Mouse (Mus musculus) forebrain, embryonic 14.5 days (tissue): ENCODE results near the gene Ppp1r37. TPM values are rescaled to one million over a fixed set of nuclear protein-coding genes. Genes with fewer than 3 reads are reported as not detected.

Experiments
- ATAC-seq: fragments of 200-750 bp; cut with Nextera tagmentation; 2 replicates; pipeline ENCODE4 v1.8.0; 2017; ENCODE audit warnings: mild to moderate bottlenecking, moderate library complexity
- DNase-seq: peaks from one replicate; pipeline ENCODE4 v3.0.0-alpha.2; 2015; ENCODE audit warnings: low spot score
- H3K27ac ChIP-seq: fragments of 300-500 bp; sonication (generic); 2 replicates; pipeline ENCODE4 v1.5.1; 2014; ENCODE audit warnings: low read depth, mild to moderate bottlenecking, control low read depth, low read length, moderate library complexity
- H3K27me3 ChIP-seq: fragments of 300-500 bp; sonication (generic); replicated peaks from 2 replicates; pipeline ENCODE4 v1.6.1; 2014; ENCODE audit warnings: low read length, control low read depth, mixed read lengths; ENCODE audit not compliant: control insufficient read depth, insufficient read depth
- H3K36me3 ChIP-seq: fragments of 300-500 bp; sonication (generic); 2 replicates; pipeline ENCODE4 v1.6.1; 2014; ENCODE audit warnings: low read length, control low read depth; ENCODE audit not compliant: control insufficient read depth, insufficient read depth
- H3K4me1 ChIP-seq: fragments of 300-500 bp; sonication (generic); 2 replicates; pipeline ENCODE4 v1.6.1; 2014; ENCODE audit warnings: antibody characterized with exemption, low read length, control low read depth; ENCODE audit not compliant: control insufficient read depth, insufficient read depth
- H3K4me2 ChIP-seq: fragments of 300-500 bp; sonication (generic); 2 replicates; pipeline ENCODE4 v1.6.1; 2014; ENCODE audit warnings: mild to moderate bottlenecking, control low read depth, low read length
- H3K4me3 ChIP-seq: fragments of 300-500 bp; sonication (generic); 2 replicates; pipeline ENCODE4 v1.5.1; 2014; ENCODE audit warnings: low read depth, low read length, control low read depth
- H3K9ac ChIP-seq: fragments of 300-500 bp; sonication (generic); 2 replicates; pipeline ENCODE4 v1.6.1; 2014; ENCODE audit warnings: mild to moderate bottlenecking, low read length, control low read depth, moderate library complexity
- H3K9me3 ChIP-seq: fragments of 300-500 bp; sonication (generic); replicated peaks from 2 replicates; pipeline ENCODE4 v1.6.1; 2016; ENCODE audit warnings: low read length, control low read depth, mixed read lengths; ENCODE audit not compliant: control insufficient read depth
- WGBS: fragments of 180-500 bp; shearing (Covaris S2); extraction: QIAGEN DNeasy Blood & Tissue Kit; methylation state at CpG from one replicate; pipeline ENCODE4 v1.1.7; 2014; 5-methylcytosine and 5-hydroxymethylcytosine counted together
- polyA plus RNA-seq: library from polyadenylated mRNA; unstranded; fragments of >200 nt; fragmentation: Nextera tagmentation; extraction: Ambion mirVana; gene quantifications from 2 replicates; pipeline ENCODE4 v1.2.1, GENCODE M21; 2014

Ppp1r37 gene
- polyA plus RNA-seq, 1 experiment from 2014 or later: 12.6 TPM

DNA sequence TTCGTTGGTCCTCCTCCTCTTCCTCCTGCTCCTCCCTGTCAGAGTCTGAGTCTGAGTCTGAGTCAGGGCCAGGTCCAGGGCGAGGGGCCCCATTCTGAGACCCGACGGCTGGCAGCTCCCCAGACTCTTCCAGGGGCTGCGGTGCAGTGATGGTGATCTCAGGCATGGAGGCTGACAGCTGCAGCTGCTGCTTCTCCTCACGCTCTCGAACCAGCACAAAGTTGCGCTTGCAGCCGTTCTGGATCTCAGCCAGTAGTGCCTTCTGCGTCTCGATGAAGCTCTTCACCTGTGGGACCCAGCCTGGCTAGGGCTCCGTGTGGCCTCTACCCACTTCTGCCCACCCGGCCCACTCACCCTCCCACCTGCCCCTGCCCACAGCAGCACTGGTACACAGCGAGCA lies 30.6 kb downstream of the Ppp1r37 start:
- Histone ChIP-seq H3K27ac (no peak overlapping the region), H3K4me1 (no peaks in the 10 kb centered on the region), H3K4me2 (no peak overlapping the region), H3K9ac (no peak overlapping the region), H3K27me3 (no peaks in the 10 kb centered on the region), H3K9me3 (no peaks in the 10 kb centered on the region), H3K36me3 (peaks cover 70% of the 10 kb centered on the region), H3K4me3 (no peak overlapping the region)
- ATAC-seq (no peak), DNase-seq (no peak)
- WGBS: 88% methylated on average over 14 of the region's 14 CpGs

DNA sequence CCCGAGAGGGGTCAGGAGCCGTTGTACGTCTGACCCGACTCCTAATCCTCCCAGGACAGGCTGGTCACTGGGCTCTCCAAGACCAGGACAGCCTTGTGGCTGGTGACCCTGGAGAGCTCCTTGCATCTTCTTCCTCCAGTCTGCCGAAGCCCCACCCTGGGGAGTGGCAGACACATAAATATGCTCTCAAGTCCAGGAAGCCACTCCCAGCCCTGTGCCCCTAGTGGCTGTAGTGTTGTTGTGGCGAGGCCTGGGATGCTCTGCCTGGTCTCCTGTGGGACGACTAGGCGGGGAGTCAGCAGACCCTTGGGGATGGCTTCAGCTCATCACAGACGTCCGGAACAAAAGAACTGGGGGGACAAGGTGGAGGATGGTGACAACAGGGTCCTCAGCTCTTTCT lies 31.8 kb downstream of the Ppp1r37 start:
- ATAC-seq: no peak
- no peak overlapping the region for H3K27ac ChIP-seq
- no peak overlapping the region for H3K4me2 ChIP-seq
- no peaks in the 10 kb centered on the region for H3K4me1 ChIP-seq
- WGBS: 81% methylated on average over 10 of the region's 10 CpGs
- no peak overlapping the region for H3K9ac ChIP-seq
- no peaks in the 10 kb centered on the region for H3K9me3 ChIP-seq
- H3K36me3 ChIP-seq: peaks cover 70% of the 10 kb centered on the region
- no peak for DNase-seq
- H3K4me3 ChIP-seq: no peak overlapping the region
- H3K27me3 ChIP-seq: no peaks in the 10 kb centered on the region

- Histone ChIP-seq H3K36me3 (peaks cover 14% of the 10 kb centered on the region), H3K9me3 (no peaks in the 10 kb centered on the region), H3K9ac (no peak overlapping the region), H3K4me1 (peaks cover 9% of the 10 kb centered on the region), H3K4me2 (no peak overlapping the region), H3K27me3 (peaks cover 53% of the 10 kb centered on the region), H3K4me3 (no peak overlapping the region), H3K27ac (no peak overlapping the region)
- no peak for DNase-seq
- ATAC-seq: no peak
- 64% methylated on average over 2 of the region's 2 CpGs for WGBS
Observed at GRCm38 (mm10) chr7:19525105-19525481, 37.8 kb downstream of the Ppp1r37 start.

GRCm38 (mm10) chr7:19524420-19525104 lies 38.3 kb downstream of the Ppp1r37 start:
- Histone ChIP-seq H3K27ac (no peak overlapping the region), H3K4me1 (peaks cover 9% of the 10 kb centered on the region), H3K4me2 (peak overlapping the region; percentile 75), H3K9me3 (no peaks in the 10 kb centered on the region), H3K27me3 (peaks cover 59% of the 10 kb centered on the region), H3K36me3 (peaks cover 10% of the 10 kb centered on the region), H3K9ac (peak overlapping the region; percentile 54), H3K4me3 (peak overlapping the region; percentile 35)
- 17% methylated on average over 24 of the region's 24 CpGs for WGBS
- ATAC-seq: peak; percentile 40
- DNase-seq: no peak

DNA sequence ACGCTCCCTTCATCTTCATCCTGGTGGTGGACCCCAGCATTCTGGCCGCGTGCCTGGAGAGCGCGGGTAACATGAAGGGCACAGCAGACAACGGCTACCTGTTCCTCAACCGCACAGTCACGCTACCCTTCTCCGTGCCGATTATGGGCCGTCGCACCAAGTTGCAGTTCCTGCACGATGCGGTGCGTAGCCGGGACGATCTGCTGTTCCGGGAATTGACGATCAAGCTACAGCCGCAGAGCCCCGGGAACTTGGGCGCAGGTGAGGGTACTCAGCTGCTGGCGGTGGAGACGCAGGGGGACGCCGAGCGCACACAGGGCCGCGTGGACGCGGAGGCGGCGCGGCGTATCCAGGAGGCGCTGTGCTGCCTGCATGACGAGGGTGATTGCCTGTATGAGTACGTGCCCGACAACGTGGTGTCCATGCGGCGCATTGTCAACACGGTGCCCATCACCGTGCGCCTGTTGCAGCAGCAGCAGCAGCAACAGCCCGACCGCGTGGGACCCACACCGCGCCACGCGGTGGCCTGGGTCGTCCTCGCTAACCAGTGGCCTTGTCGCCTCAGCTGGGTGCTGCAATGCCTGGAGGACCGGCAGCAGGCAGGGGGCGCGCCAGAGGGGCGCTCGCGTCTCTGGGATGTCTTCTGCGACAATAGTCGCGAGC lies 39.0 kb downstream of the Ppp1r37 start:
- H3K27me3 ChIP-seq: peaks cover 63% of the 10 kb centered on the region
- H3K4me3 ChIP-seq: peak overlapping the region; percentile 35
- peak overlapping the region; percentile 54 for H3K9ac ChIP-seq
- peaks cover 9% of the 10 kb centered on the region for H3K4me1 ChIP-seq
- peaks cover 3% of the 10 kb centered on the region for H3K36me3 ChIP-seq
- H3K27ac ChIP-seq: no peak overlapping the region
- no peaks in the 10 kb centered on the region for H3K9me3 ChIP-seq
- peak overlapping the region; percentile 75 for H3K4me2 ChIP-seq
- ATAC-seq (peak; percentile 82), DNase-seq (peak; percentile 77)
- WGBS: 2% methylated on average over 64 of the region's 64 CpGs

GRCm38 (mm10) chr7:19523017-19523756 lies 39.7 kb downstream of the Ppp1r37 start:
- peaks cover 9% of the 10 kb centered on the region for H3K4me1 ChIP-seq
- WGBS: 18% methylated on average over 72 of the region's 72 CpGs
- H3K27me3 ChIP-seq: peaks cover 70% of the 10 kb centered on the region
- H3K9ac ChIP-seq: peak overlapping the region; percentile 54
- no peaks in the 10 kb centered on the region for H3K9me3 ChIP-seq
- DNase-seq: peak; percentile 32
- no peaks in the 10 kb centered on the region for H3K36me3 ChIP-seq
- peak overlapping the region; percentile 35 for H3K4me3 ChIP-seq
- 0 out of 2 replicates have a peak, but pooled peaks have one; percentile 18 for ATAC-seq
- H3K27ac ChIP-seq: no peak overlapping the region
- H3K4me2 ChIP-seq: peak overlapping the region; percentile 75

DNA sequence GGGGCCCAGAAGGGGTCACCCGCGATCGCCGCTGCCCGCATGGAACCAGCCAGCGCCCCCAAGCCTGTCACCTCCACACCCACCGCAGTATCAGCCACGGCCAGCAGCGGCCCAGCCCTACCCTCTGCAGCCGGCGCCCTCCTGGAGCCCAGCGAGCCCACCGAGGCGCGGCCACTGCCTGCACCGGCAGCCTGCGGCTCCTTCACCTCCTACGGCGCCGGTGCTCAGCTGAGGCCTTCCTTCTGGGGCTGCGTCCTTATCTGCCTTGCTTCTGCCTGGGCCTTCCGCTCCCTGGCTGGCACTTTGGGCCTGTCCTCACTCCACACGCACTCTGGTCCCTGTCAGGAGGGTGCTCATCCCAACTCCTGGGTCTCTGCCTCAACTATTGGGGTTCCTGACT lies 42.8 kb downstream of the Ppp1r37 start:
- H3K36me3 ChIP-seq: no peaks in the 10 kb centered on the region
- DNase-seq: no peak
- no peak overlapping the region for H3K4me3 ChIP-seq
- 3% methylated on average over 23 of the region's 23 CpGs for WGBS
- ATAC-seq: no peak
- H3K9ac ChIP-seq: peak overlapping the region; percentile 29; the same call in 1 of the 2 replicates
- H3K9me3 ChIP-seq: no peaks in the 10 kb centered on the region
- no peak overlapping the region for H3K27ac ChIP-seq
- H3K4me2 ChIP-seq: peak overlapping the region; percentile 31; the same call in 1 of the 2 replicates
- peaks cover 74% of the 10 kb centered on the region for H3K27me3 ChIP-seq
- peaks cover 11% of the 10 kb centered on the region for H3K4me1 ChIP-seq

DNA sequence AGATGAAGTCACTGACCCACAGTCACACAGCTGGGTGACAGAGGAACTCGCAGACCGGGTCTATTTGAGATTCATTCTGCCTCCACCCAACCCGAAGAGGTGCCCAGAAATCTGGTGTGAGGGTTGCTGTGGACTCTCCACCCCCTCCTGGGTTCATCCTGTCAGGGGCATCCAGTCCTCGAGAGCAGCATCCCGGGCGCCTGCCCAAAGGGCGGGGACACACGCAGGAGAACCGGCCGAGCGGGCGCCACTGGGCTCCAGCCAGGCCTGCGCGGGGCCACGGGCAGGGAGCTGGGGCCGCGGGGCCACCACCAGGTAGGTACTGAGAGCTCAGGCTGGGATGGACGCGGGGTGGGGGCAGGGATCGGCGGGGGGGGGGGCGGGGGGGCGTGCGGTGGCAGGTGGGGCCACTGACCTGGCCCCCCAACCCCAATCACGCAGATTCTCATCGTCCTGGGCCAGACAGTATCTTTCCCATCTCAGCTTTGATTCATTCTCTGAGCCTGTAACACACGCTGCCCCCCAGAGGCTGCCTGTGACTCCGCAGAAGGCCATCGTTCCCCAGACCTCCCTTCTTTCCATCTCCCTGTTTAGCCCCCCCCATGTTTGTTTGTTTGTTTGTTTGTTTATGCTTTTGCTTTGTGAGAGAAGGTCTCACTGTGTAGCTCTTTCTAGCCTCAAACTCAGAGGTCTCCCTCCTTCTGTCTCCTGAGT lies 45.1 kb downstream of the Ppp1r37 start, which contains the start of gene Nkpd1:
Gene Nkpd1, plus strand, starts transcription at position 187 of the 714 bp plus-strand sequence.
- Histone ChIP-seq H3K4me1 (peaks cover 3% of the 10 kb centered on the region; the same call in 1 of the 2 replicates), H3K27me3 (peaks cover 53% of the 10 kb centered on the region), H3K27ac (no peak within 1 kb of the TSS), H3K9me3 (no peaks in the 10 kb centered on the region), H3K4me2 (peak within 1 kb of the TSS; percentile 45), H3K36me3 (no peaks in the 10 kb centered on the region), H3K4me3 (no peak within 1 kb of the TSS), H3K9ac (peak within 1 kb of the TSS; percentile 51)
- peak; percentile 24; the same call in 1 of the 2 replicates for ATAC-seq
- DNase-seq: peak; percentile 53
- 7% methylated on average over 13 of the region's 29 CpGs for WGBS
